Mouse (Mus musculus): ENCODE results near the gene Rpl35a.

DNA sequence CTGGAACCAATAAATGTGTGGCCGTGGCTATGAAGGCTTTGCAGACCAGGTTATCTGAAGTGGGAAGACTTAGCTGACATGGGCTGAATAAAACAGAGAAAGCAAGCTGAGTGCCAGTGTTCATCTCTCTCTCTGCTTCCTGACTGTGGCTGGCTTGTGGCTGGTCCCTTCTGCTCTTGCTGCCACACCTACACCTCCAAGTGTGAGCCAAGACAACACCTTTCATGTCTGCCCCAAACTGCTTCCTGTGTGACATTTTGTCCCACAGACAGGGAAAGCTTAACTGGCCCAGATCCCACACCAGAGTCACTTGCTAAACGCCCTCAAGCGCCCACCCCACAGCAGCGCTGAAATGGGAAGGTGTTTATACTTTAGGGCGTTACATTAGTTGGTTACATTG, 3.1 kb upstream of the Rpl35a start:
- no peak for TF ChIP-seq CTCF (IDR thresholded peaks at IDR 0.05; ENCODE audit: insufficient read depth, low read length)
- TF ChIP-seq POLR2A (IDR thresholded peaks at IDR 0.05; ENCODE audit: borderline replicate concordance, extremely low read depth, low read depth, low read length): no peak
